Mouse (Mus musculus): ENCODE results near the gene Phactr2.

DNA sequence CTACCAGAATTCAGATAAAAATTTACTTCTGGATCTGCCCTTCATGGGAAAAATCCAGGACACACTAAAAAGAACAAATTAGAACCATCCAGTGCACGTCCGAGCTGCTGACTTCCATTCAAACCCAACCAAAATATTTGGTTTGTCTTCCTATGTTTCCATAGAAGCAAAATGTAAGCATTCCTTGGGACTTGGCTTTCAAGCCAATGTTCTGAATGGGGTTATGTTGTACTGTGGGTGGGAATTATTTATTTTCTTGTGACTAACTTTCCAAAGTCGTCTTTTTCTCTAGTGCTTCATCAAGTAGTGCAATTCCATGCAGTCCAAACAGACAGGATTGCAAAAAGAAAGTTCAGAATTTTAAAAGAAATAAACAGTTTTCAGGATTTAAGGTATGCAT lies 239.7 kb downstream of the Phactr2 start:
- TF ChIP-seq CTCF (IDR thresholded peaks at IDR 0.05) (no peak), EP300 (IDR thresholded peaks at IDR 0.05) (no peak)

All from lung, postnatal 0 days (tissue).